Mouse (Mus musculus): ENCODE measurements around the gene Tex14.

DNA sequence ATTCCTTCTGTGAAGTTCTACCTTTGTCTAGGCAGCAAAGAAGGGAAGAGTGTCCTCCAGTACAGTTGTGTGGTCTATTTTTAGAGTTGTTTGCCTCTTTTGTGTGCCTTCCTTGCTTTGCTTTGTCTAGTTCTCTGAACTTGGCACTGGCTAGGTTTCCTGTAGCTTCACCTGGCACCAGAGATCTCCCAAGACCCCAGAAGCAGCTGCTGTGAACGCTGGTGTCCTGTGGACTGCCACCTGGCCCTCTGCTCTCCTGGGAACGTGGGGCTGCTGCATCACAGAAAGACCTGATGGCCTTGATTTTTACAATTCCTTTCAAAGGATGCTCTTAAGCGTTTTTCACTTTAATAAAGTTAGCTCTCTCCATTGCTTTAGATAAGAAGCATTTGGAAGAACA, 138.0 kb downstream of the Tex14 start:
- no peak for TF ChIP-seq CTCF (IDR thresholded peaks at IDR 0.05; ENCODE audit: low read depth)
- TF ChIP-seq EP300 (IDR thresholded peaks at IDR 0.05; ENCODE audit: low read depth) = no peak
